Mouse (Mus musculus): ENCODE data around the gene Rab25. TPM values are rescaled to one million over a fixed set of nuclear protein-coding genes. Genes with fewer than 3 reads are reported as not detected.
"Not testable (repeated sequence)": the region's sequence is repeated elsewhere in the genome, so short reads cannot be mapped to it uniquely, and the experiment has no call there.

The Rab25 gene
- total RNA-seq (2021) = not detected
- long read RNA-seq = 0 reads

DNA sequence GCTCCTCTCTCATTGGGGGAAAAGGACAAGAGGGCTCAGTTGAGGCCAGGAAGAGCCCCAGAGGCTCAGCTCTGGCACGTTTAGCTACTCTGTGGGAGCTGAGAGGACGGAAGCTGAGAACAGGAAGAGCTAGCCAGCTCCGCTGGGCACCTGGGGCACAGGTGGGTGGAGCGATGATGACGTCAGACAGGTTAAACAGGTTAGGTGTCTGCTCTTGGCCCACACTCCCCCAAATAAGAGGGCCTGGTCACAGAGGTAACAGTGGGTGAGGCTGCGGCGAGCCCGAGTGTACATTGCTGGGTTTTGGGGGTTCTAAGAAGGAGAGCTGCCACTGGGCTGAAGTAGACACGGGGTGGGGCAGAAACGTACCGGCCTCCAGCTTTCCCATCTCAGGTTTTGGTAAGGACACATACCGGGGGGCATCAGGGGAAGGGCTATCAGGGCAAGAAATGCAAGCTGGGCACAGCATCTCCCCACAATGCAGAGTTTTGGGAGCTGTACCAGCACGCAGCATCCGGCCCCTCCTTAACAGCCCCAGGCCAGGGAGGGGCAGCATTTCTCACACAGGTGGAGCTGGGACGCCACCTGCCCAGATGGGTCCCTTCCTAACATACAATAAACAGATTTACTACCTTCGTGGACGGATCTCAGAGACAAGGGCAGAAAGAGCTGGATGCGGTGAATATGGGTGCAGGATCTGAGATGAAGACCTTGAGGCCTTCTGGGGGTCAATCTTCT, at the start of gene Rab25:
Rab25 (minus strand) TSS at position 121 of the 738 bp plus-strand sequence.
- no peak for DNase-seq (ENCODE audit: low spot score in 2 of 2)

DNA sequence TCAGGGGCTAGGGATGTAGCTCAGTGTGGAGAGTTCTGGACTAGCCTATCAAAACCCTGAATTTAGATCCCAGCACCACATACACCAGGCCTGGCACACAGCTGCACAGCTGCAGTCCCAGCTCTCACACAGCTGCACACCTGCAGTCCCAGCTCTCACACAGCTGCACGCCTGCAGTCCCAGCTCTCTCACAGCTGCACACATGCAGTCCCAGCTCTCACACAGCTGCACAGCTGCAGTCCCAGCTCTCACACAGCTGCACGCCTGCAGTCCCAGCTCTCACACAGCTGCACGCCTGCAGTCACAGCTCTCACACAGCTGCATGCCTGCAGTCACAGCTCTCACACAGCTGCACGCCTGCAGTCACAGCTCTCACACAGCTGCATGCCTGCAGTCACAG, 48.4 kb upstream of the Rab25 start:
- DNase-seq (ENCODE audit: low spot score in 2 of 2) = not testable (repeated sequence)

DNA sequence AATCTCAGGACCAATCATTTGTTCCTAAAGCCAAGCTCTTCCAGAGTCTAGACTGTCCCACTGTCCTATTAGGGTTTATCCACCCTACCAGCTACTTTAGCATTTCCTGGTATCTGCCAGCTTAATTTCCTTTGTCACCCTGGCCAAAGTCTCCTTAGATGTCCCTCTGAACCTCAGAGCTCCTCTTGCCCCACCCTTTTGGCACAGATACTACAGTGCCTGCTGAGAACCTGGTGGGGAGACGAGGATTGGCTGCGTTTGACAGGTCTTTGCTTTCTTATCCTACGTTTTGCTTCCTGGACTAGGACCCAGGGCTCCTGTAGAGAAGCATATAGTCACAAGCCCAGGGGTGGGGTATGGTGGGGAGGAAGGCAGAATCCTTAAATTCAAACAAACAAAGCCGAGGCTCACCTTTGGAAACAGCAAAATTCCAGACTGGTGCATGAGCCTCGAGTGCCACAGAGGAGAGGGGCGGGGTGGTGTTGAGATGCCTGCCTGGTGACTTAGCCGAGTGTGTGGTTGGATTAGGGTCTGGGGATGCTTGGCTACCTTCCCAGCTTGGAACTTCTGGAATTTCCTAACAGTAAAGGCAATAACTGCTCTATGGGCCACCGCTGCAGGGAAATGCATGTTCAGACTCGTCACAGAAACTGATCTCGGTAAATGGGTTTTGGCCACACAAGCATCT, 45.9 kb upstream of the Rab25 start:
- no peak for DNase-seq (ENCODE audit: low spot score in 2 of 2)

- no peak for DNase-seq (ENCODE audit: low spot score in 2 of 2)
Observed at GRCm38 (mm10) chr3:88592942-88593576, 45.0 kb upstream of the Rab25 start.

DNA sequence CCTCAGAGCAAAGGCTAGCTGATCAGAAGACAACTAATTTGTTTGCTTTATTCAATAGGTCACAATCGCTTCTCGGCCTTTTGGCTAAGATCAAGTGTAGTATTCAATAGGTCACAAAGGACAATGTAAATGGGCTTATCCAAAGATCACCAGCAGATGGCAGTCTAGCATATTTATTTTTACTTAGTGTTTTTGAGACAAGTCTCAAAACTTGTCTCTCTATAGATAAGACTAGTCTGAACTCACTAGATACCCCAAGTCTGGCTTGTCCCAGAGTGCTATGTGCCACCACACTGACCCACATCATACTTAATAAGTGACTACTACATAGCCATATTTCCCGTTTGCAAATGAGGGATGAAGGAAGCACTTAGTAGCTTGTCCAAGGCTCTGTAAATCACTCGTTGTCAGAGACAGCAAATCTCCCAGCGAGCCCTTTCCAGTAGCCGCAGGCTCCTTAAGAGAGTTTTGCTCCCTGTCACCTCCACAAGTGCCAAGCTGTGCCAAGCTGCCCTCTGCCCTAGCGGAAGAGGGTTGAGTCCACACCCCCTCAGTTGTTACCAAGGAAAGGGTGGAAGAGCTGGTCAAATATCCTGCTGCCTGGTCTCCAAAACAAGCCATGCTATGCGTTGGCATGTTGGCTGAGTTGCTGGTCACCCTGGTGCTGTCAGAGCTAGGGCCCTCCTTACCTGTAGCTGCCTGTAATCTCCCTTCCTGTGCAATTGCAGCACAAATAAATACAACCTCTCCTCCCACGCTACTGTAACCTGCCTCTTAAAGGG, 44.0 kb upstream of the Rab25 start:
- peak; percentile 40 to 41 for DNase-seq (ENCODE audit: low spot score in 2 of 2)

DNA sequence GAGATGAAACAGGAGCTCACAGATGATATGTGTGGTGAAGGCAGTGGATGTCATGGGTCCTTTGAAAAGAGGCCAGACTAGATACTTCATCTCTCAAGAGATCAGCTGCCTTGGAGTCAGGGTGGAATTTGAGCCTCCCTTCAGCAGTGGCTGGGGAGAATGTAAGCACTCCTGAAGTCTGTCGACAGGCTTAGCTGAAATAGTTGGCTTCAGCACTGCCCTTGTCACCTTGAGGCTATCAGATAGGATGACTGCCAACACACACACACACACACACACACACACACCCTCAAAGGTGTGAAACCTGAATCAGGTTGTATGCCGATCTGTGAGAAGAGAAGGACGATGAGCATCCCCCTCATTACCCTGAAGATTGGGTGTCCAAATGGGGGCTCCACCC, 42.9 kb upstream of the Rab25 start:
- DNase-seq (ENCODE audit: low spot score in 2 of 2) = no peak

DNA sequence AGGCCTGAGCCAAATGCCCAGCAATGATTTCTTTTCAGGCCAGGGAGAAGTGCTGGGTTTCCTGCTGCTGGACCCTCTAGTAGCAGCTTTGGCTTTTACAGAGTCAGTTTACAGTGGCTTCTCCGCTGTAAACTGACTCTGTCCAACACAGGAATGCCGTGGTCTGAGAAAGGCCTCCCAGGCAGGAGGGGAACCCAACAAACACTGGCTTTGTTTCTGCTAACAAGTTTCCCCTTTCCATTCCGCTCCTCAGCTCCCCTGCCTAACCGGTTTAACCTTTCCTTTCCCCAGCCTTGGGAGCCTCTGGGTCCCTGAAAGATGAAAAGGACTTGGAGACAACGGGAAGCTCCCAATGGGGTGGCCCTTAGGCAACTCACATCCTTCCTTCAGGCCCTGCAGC, 42.1 kb upstream of the Rab25 start:
- DNase-seq (ENCODE audit: low spot score in 2 of 2) = no peak

DNA sequence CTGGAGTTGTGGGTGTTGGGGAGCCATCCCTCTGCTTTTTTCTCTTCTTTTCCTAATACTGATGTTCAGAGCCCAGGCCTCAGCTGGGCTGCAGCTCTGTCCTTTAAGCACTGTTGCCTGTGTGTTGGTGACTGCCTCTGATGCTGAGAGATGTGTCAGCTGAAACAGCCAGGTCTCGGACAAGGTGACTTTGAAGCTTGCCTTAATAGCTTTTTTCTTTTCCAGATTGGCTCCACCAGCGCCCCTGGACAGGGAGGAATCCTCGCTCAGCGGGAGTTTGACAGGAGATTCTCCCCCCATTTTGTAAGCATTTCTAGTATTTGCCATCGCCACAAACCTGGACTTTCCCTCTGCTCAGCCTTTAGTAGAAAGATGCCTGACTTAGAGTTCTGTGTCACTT, 38.5 kb upstream of the Rab25 start:
- DNase-seq (ENCODE audit: low spot score in 2 of 2) = no peak

DNA sequence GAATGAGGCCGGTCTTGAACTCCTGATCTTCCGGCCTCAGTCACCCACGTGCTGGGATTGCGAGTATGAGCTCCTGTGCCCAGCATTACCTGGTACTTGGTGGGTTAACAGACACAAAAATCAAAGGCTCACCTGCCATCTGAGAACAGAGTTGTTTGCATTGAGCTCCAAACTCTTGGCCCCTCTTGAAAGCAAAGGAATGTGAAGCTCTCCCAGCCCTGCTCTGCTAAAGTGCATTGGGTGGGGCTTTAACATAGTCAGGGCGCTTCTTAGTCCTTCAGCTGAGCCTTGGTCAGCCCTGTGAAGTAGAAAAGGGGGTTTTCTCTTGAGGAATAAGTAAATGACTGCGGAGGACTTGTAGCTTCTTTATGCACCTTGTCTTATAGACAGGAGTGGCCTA, 37.7 kb upstream of the Rab25 start:
- no peak for DNase-seq (ENCODE audit: low spot score in 2 of 2)

DNA sequence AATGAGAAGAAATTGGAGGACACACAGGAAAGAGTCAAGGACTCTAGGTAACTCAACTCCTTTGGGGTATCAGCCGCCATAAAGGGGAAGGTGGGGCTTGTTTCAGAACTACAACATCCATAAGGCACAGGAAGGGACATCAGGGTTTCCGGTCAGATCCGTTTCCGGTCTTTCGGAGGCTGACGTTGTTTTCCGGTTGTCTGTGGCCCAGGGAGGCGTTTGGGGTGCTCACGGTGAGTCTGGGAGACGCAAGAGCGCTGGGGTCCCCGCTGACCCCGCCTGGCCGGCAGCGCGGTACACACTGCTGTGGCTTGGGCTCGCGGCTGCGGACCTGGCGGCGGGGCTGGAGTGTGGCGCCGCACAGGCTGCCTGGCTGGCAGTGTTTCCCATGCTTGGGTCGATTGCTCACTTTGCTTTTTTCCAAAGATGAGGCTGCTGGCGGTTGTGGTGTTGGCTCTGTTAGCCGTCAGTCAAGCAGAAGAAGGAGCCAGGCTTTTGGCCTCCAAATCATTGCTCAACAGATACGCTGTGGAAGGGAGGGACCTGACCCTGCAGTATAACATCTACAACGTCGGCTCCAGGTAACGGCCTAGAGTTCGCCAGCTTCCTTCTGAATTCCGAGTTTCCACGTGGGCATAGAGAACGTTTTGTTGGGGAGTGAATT, 31.5 kb upstream of the Rab25 start:
- peak; percentile 78 for DNase-seq (ENCODE audit: low spot score in 2 of 2)

- DNase-seq (ENCODE audit: low spot score in 2 of 2) = no peak
Observed at GRCm38 (mm10) chr3:88578498-88579424, 30.7 kb upstream of the Rab25 start.

DNA sequence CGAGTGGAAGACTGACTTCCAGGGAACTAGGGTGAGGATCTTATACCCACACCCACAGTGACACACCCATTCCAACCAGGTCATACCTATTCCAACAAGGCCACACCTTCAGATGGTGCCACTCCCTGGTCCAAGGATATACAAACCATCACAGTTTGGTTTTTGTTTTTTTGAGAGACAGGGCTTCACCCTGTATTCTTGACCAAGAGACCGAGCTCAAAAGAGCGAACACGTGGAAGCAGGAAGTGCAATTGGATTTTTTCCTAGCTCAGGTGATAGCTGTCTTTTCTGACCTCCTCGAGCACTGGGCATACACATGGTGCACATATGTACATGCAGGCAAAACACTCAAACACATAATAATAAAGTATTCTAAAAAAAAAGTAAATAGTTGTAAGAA, 29.7 kb upstream of the Rab25 start:
- DNase-seq (ENCODE audit: low spot score in 2 of 2) = not testable (repeated sequence)

- DNase-seq (ENCODE audit: low spot score in 2 of 2) = no peak
Observed at GRCm38 (mm10) chr3:88575540-88575939, 27.4 kb upstream of the Rab25 start, which contains the start of gene Ssr2. Gene Ssr2, plus strand, starts transcription at chr3:88575876.

- no peak for DNase-seq (ENCODE audit: low spot score in 2 of 2)
Observed at GRCm38 (mm10) chr3:88573810-88574209, 25.7 kb upstream of the Rab25 start.

DNA sequence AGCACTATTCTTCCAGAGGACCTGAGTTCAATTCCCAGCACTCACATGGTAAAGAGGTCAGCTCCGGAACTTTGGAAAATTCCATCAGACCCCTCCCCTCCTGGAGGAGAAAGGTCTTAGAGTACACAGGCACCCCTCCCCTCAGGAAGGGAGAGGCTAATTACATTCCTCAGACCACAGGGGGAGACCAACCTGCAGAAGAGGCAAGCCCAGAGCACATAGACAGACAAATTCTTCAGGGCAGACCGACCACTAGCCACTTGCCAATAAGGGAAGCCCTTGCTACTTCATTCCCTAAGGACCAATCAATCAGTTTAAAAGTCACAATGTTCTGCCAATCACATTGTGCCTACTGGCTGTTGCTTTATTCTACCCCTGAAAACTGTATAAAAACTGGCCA, 24.7 kb upstream of the Rab25 start:
- DNase-seq (ENCODE audit: low spot score in 2 of 2) = no peak

DNA sequence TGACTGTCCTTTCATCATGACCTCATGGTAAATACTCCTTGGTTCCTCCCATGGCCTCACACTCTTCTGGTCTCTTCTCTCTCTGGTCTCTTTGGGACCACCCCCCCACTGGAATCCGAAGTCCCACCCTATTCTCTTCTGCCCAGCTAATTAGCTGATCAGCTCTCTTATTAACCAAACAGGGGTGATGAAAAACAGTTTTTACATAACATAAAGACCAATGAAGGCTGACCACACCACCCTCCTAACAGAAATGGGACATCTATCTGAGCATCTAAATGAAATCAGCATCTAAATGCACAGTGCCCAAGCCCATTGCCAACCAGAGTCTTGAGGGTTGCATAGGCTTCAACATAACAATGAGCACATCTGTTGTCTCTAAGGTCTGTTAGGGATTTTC, 23.8 kb upstream of the Rab25 start:
- DNase-seq (ENCODE audit: low spot score in 2 of 2) = no peak

DNA sequence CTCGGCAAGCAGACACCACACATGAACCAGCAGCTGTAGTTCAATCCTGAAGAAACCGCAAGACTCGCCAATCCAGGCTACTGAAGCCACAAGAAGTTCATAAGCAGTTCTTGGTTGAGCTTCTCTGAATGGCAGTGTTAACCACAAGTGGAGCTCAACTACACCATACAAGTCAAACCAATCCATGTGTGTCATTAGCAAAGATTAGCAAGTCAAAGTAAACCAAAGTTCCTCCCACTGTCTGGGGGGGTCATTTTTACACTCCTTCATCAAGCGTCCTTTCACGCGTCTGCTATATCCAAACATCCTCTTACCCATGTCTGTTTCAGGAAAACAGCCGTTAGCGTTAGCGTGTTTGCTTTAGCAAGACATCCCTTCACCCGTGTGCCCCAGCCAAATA, 22.2 kb upstream of the Rab25 start:
- DNase-seq (ENCODE audit: low spot score in 2 of 2) = no peak

DNA sequence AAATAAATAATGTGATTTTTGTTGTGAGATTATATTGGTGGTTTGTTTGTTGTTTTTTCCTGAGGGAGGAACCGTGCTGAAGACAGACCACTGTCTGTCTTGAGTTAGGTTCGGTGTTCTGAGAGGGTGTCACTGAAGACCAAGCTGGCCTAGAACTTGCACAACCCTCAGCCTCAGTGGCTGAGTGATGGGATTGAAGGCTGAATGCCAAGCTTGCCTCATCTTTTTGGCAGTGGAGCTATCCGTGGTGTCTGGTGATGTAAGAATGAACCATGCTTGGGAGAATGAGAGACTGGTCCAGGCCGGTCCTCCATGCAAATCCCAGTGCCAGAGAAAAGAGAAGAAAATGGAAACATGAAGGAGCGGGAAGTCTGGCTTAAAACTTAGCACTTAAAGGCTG, 21.6 kb upstream of the Rab25 start:
- no peak for DNase-seq (ENCODE audit: low spot score in 2 of 2)

DNA sequence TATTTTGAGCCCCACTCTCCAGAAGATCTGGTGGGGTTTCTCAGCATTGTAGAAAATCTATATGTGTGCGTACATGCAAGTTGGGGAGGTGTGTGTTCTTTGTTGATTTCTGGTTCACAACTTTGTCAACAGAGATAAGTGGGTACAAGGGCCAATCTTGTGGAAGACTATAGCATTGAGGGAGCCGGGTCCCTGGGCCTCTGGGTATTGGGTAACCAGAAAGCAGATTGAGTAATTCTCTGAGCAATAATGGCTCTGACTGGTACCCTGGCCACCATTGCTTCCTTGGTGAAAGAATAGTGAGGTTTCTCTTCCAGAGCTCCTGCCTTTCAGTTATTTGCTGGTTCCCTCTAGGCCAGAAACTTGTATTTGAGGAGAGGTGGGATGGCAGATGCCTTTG, 21.0 kb upstream of the Rab25 start:
- no peak for DNase-seq (ENCODE audit: low spot score in 2 of 2)

- no peak for DNase-seq (ENCODE audit: low spot score in 2 of 2)
Observed at GRCm38 (mm10) chr3:88568615-88569014, 20.5 kb upstream of the Rab25 start.

All from layer of hippocampus, postnatal 10 days (tissue).